Mouse (Mus musculus) intestine, postnatal 0 days (tissue): Measurements from ENCODE around the gene Zbtb44. TPM values are rescaled to one million over a fixed set of nuclear protein-coding genes. Genes with fewer than 3 reads are reported as not detected.
A peak's percentile ranks its signal among the peaks of the same experiment; 100 is the strongest.

Experiments used
- ATAC-seq: fragments of 200-750 bp; cut with Nextera tagmentation; 2 replicates; pipeline ENCODE4 v1.8.0; 2017; ENCODE audit warnings: mild to moderate bottlenecking, moderate TSS enrichment, moderate library complexity
- H3K27ac ChIP-seq: fragments of 300-500 bp; sonication (generic); 2 replicates; pipeline ENCODE4 v1.5.1; 2014; ENCODE audit warnings: mild to moderate bottlenecking, low read depth, low read length, moderate library complexity
- H3K27me3 ChIP-seq: fragments of 300-500 bp; sonication (generic); replicated peaks from 2 replicates; pipeline ENCODE4 v1.6.1; 2014; ENCODE audit warnings: low read length, mixed read lengths; ENCODE audit not compliant: control insufficient read depth, insufficient read depth
- H3K36me3 ChIP-seq: fragments of 300-500 bp; sonication (generic); 2 replicates; pipeline ENCODE4 v1.6.1; 2014; ENCODE audit warnings: mild to moderate bottlenecking, moderate library complexity; ENCODE audit not compliant: control insufficient read depth, insufficient read depth
- H3K4me1 ChIP-seq: fragments of 300-500 bp; sonication (generic); replicated peaks from 2 replicates; pipeline ENCODE4 v1.6.1; 2014; ENCODE audit warnings: antibody characterized with exemption, low read length, mixed read lengths; ENCODE audit not compliant: control insufficient read depth, insufficient read depth
- H3K4me2 ChIP-seq: fragments of 300-500 bp; sonication (generic); replicated peaks from 2 replicates; pipeline ENCODE4 v1.6.1; 2014; ENCODE audit warnings: low read depth, mild to moderate bottlenecking, moderate library complexity
- H3K4me3 ChIP-seq: fragments of 300-500 bp; sonication (generic); 2 replicates; pipeline ENCODE4 v1.5.1; 2014; ENCODE audit warnings: low read depth, low read length
- H3K9ac ChIP-seq: fragments of 300-500 bp; sonication (generic); 2 replicates; pipeline ENCODE4 v1.6.1; 2014; ENCODE audit warnings: mild to moderate bottlenecking, low read depth, low read length
- H3K9me3 ChIP-seq: fragments of 300-500 bp; sonication (generic); 2 replicates; pipeline ENCODE4 v1.6.1; 2016; ENCODE audit warnings: mixed run types; ENCODE audit not compliant: control insufficient read depth
- CTCF ChIP-seq: sonication (generic); IDR thresholded peaks from 2 replicates; pipeline ENCODE4 v1.5.1; 2016; ENCODE audit warnings: low read depth, mild to moderate bottlenecking, control low read depth, antibody characterized with exemption, moderate library complexity
- WGBS: fragments of 180-500 bp; shearing (Covaris S2); extraction: QIAGEN DNeasy Blood & Tissue Kit; methylation state at CpG from one replicate; pipeline ENCODE4 v1.1.7; 2014; 5-methylcytosine and 5-hydroxymethylcytosine counted together
- polyA plus RNA-seq: library from polyadenylated mRNA; unstranded; fragments of >200 nt; fragmentation: Nextera tagmentation; extraction: Ambion mirVana; gene quantifications from 2 replicates; pipeline ENCODE4 v1.2.1, GENCODE M21; 2015

Gene Zbtb44
- polyA plus RNA-seq, 1 experiment from 2014 or later: 5.4 TPM

DNA sequence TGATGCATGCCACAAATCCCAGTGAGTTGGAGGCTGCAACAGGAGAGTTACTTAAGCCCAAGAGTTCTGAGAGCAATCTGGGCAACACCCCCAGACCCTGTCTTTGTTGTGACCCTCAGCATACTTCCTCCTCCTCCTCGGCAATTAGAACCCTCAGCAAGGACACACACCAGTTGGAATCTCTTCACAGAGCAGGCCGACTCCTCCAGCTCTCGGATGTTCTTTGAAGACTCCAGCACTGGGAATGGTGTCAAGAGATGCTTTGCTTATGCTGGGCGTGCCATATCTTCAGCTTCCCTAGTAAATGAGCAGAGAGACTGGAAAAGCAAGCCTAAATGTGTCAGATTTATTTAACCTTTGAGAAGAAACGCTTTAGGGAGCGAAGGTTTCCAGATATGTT, 50.3 kb downstream of the Zbtb44 start:
- Histone ChIP-seq H3K9me3 (no peaks in the 10 kb centered on the region), H3K36me3 (no peaks in the 10 kb centered on the region), H3K4me2 (no peak overlapping the region), H3K4me1 (no peaks in the 10 kb centered on the region), H3K9ac (no peak overlapping the region), H3K4me3 (no peak overlapping the region), H3K27ac (no peak overlapping the region), H3K27me3 (no peaks in the 10 kb centered on the region)
- no peak for ATAC-seq
- 65% methylated on average over 6 of the region's 6 CpGs for WGBS
- no peak for TF ChIP-seq CTCF

GRCm38 (mm10) chr9:31082054-31082666, 51.7 kb downstream of the Zbtb44 start:
- Histone ChIP-seq H3K4me1 (no peaks in the 10 kb centered on the region), H3K4me2 (no peak overlapping the region; the same call in 1 of the 2 replicates), H3K36me3 (no peaks in the 10 kb centered on the region), H3K9me3 (no peaks in the 10 kb centered on the region), H3K4me3 (no peak overlapping the region), H3K27ac (no peak overlapping the region), H3K9ac (no peak overlapping the region), H3K27me3 (no peaks in the 10 kb centered on the region)
- TF ChIP-seq CTCF: peak; percentile 94
- no peak for ATAC-seq
- 10% methylated on average over 15 of the region's 15 CpGs for WGBS

DNA sequence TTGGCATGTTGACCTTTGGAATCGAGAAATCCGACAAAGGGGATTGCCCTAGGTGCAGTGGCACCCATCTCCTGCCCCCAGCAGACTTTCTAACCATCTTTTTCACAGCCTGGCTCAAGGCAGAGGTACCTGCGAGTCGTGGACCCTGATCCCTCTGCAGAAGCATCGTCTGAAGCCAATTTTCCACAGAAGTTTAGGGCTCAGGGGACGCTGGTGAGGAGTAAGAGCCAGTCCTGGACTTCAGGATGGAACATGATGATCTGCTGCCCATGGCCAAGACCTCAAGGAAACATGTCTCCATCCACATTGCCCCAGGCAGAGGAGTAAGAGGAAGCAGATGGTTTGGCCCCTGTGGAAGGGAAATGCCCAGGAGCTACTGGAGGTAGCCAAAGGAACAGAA, 52.3 kb downstream of the Zbtb44 start:
- WGBS: 73% methylated on average over 6 of the region's 6 CpGs

GRCm38 (mm10) chr9:31085556-31085955, 55.1 kb downstream of the Zbtb44 start:
- no peaks in the 10 kb centered on the region for H3K27me3 ChIP-seq
- no peak for TF ChIP-seq CTCF
- no peak overlapping the region for H3K27ac ChIP-seq
- no peak for ATAC-seq
- WGBS: 75% methylated on average over 5 of the region's 5 CpGs
- no peak overlapping the region for H3K4me2 ChIP-seq
- H3K9me3 ChIP-seq: no peaks in the 10 kb centered on the region
- no peak overlapping the region for H3K9ac ChIP-seq
- peaks cover 13% of the 10 kb centered on the region for H3K36me3 ChIP-seq
- H3K4me3 ChIP-seq: no peak overlapping the region
- H3K4me1 ChIP-seq: no peaks in the 10 kb centered on the region

More for the DNA sequence above, 52.3 kb downstream of the Zbtb44 start:
- Histone ChIP-seq H3K36me3 (no peaks in the 10 kb centered on the region), H3K9ac (no peak overlapping the region), H3K9me3 (no peaks in the 10 kb centered on the region), H3K4me2 (no peak overlapping the region), H3K4me3 (no peak overlapping the region), H3K27ac (no peak overlapping the region), H3K27me3 (no peaks in the 10 kb centered on the region), H3K4me1 (no peaks in the 10 kb centered on the region)
- no peak for ATAC-seq
- TF ChIP-seq CTCF: no peak

DNA sequence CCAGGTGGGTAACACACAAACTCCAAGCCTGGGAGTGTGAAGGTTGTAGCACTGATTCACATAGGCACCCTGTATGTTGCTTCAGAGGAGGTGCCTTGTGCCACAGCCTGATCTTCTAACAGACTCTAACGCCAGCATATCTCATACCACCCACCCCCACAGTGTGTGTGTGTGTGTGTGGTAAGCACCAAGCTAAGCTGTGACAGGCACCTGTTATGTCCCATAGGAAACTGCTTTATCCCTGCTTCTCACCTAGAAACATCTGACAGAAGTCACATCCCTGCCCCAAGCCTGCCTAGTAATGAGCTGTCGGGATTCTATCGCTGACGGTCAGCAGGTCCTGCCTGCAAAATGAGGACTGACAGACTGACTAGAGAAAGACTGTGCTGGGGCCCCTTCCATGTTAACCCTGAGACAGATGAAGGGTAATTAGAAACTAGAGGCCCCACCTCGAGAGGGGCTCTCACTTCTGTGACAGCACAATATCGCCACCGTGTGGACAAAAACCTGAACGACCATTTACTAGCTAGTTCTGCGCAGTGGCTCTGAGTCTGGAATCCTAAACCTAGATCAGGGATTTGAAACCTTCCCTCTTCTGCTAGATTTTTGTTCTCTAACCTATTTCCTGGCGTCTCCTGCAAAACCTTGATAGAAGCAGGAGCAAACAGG, 55.8 kb downstream of the Zbtb44 start:
- Histone ChIP-seq H3K27ac (no peak overlapping the region), H3K9me3 (no peaks in the 10 kb centered on the region), H3K4me3 (no peak overlapping the region), H3K4me1 (no peaks in the 10 kb centered on the region), H3K4me2 (0 out of 2 replicates have a peak overlapping the region, but pooled peaks have one; percentile 13), H3K36me3 (peaks cover 13% of the 10 kb centered on the region), H3K27me3 (no peaks in the 10 kb centered on the region), H3K9ac (no peak overlapping the region)
- no peak for ATAC-seq
- WGBS: 23% methylated on average over 10 of the region's 10 CpGs
- TF ChIP-seq CTCF: peak; percentile 85

DNA sequence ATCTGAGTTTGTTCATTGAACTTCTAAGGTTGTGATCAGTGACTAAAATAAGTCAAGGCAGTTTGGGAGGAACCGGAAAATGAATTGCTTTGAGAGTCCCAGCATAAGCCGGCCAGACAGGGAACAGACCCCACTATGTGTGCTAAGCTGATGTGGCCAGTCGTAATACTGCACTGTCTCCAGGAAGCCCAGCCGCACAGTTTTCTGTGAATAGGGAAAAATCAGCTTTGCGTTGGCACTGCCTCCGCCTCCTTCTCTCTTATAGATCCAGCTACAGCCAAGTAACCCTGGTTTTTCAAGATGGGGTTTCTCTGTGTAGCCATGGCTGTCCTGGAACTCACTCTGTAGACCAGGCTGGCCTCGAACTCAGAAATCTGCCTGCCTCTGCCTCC, 56.3 kb downstream of the Zbtb44 start:
- TF ChIP-seq CTCF: no peak
- H3K9me3 ChIP-seq: no peaks in the 10 kb centered on the region
- WGBS: 76% methylated on average over 7 of the region's 7 CpGs

More for the DNA sequence above, 56.3 kb downstream of the Zbtb44 start:
- Histone ChIP-seq H3K4me2 (no peak overlapping the region), H3K27ac (no peak overlapping the region), H3K36me3 (peaks cover 13% of the 10 kb centered on the region), H3K9ac (no peak overlapping the region), H3K4me3 (no peak overlapping the region), H3K27me3 (no peaks in the 10 kb centered on the region), H3K4me1 (no peaks in the 10 kb centered on the region)
- ATAC-seq: no peak
